Mouse (Mus musculus): ENCODE measurements around the gene Gm19668. TPM values are rescaled to one million over a fixed set of nuclear protein-coding genes. Genes with fewer than 3 reads are reported as not detected.
"Not testable (repeated sequence)": the region's sequence is repeated elsewhere in the genome, so short reads cannot be mapped to it uniquely, and the experiment has no call there.

Gene Gm19668
- polyA plus RNA-seq, 1 experiment from 2014 or later: not detected

DNA sequence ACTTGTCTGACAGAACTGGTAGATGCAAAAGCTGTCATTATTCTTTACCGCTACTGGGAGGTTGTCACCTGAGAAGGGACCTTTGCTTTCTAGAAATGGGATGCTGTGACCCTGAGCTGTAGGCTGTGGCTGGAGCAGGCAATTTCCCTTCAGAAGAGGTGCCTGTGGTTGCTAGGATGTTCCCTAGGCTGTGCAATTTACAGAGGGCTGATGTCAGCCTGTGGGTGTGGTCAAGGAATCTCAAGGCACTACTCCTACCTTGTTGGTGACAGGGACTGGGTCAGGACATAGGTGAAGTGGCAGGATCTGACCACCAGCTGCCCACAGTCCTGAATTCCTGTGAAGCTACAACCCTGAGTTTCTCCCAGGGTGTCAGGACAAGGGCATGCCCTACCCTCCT lies 29.2 kb downstream of the Gm19668 start:
- Histone ChIP-seq H3K4me1 (replicated peaks) (no peaks in the 10 kb centered on the region), H3K27ac (replicated peaks) (no peak overlapping the region), H3K36me3 (replicated peaks) (no peaks in the 10 kb centered on the region), H3K4me2 (no peak overlapping the region), H3K27me3 (no peaks in the 10 kb centered on the region), H3K9me3 (replicated peaks) (no peaks in the 10 kb centered on the region), H3K9ac (no peak overlapping the region), H3K4me3 (replicated peaks) (no peak overlapping the region)
- ATAC-seq (ENCODE audit: insufficient read depth): no peak
- WGBS (ENCODE audit: insufficient replicate concordance): 61% methylated on average over 1 of the region's 1 CpGs

DNA sequence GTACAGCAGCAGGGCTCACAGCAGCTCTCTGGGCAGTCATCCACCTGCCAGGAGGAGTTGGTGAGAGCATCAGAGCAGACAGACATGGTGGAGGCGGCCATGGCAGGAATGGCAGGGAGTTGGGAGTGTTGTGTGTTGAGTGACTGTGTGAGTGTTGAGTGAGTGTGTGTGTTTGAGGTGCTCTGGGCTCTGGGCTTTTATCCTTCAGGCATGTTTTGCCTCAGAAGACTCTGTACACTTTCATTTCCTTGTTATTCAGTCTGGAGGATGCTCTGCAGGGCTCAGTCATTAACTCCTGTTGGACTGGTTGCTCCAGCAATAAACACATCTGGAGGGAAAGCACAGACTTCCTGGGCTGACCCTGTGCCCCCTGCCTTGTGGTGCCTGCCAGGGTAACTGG lies 39.4 kb downstream of the Gm19668 start, which contains the start of gene Gm3233:
TSS of gene Gm3233 (minus strand) at position 101 of the 400 bp plus-strand sequence.
- no CpG with 5 or more reads among the region's 1 CpGs for WGBS (ENCODE audit: insufficient replicate concordance)

GRCm38 (mm10) chr10:77753448-77753847 lies 45.5 kb downstream of the Gm19668 start:
- no peaks in the 10 kb centered on the region for H3K36me3 ChIP-seq (replicated peaks)
- no peaks in the 10 kb centered on the region for H3K4me1 ChIP-seq (replicated peaks)
- no peak overlapping the region for H3K4me3 ChIP-seq (replicated peaks)
- H3K27me3 ChIP-seq: no peaks in the 10 kb centered on the region
- no peak overlapping the region for H3K27ac ChIP-seq (replicated peaks)
- H3K9me3 ChIP-seq (replicated peaks): no peaks in the 10 kb centered on the region
- no peak overlapping the region for H3K4me2 ChIP-seq
- no peak overlapping the region for H3K9ac ChIP-seq
- ATAC-seq (ENCODE audit: insufficient read depth): no peak

More for the DNA sequence above, 39.4 kb downstream of the Gm19668 start, which contains the start of gene Gm3233:
- not testable (repeated sequence) for H3K27ac ChIP-seq (replicated peaks); H3K4me2 ChIP-seq; ATAC-seq (ENCODE audit: insufficient read depth); H3K9me3 ChIP-seq (replicated peaks); H3K9ac ChIP-seq; H3K27me3 ChIP-seq; H3K4me3 ChIP-seq (replicated peaks); H3K4me1 ChIP-seq (replicated peaks); H3K36me3 ChIP-seq (replicated peaks)

- not testable (repeated sequence) for H3K27me3 ChIP-seq; H3K9me3 ChIP-seq (replicated peaks); H3K4me3 ChIP-seq (replicated peaks); ATAC-seq (ENCODE audit: insufficient read depth); H3K36me3 ChIP-seq (replicated peaks); H3K4me2 ChIP-seq; H3K27ac ChIP-seq (replicated peaks); H3K9ac ChIP-seq; H3K4me1 ChIP-seq (replicated peaks)
- WGBS (ENCODE audit: insufficient replicate concordance): 37% methylated on average over 3 of the region's 3 CpGs
Observed at GRCm38 (mm10) chr10:77752312-77752711, 46.6 kb downstream of the Gm19668 start.

DNA sequence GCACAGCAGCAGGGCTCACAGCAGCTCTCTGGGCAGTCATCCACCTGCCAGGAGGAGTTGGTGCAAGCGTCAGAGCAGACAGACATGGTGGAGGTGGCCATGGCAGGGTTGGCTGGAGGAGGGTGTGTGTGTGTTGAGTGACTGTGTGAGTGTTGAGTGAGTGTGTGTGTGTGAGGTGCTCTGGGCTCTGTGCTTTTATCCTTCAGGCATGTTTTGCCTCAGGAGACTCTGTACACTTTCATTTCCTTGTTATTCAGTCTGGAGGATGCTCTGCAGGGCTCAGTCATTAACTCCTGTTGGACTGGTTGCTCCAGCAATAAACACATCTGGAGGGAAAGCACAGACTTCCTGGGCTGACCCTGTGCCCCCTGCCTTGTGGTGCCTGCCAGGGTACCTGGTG lies 47.7 kb downstream of the Gm19668 start, which contains the start of gene Gm9736:
TSS of gene Gm9736 (minus strand) at position 101 of the 400 bp plus-strand sequence.
- not testable (repeated sequence) for H3K27me3 ChIP-seq; H3K27ac ChIP-seq (replicated peaks); H3K9ac ChIP-seq; H3K4me1 ChIP-seq (replicated peaks); H3K9me3 ChIP-seq (replicated peaks); H3K4me3 ChIP-seq (replicated peaks); H3K4me2 ChIP-seq; H3K36me3 ChIP-seq (replicated peaks); ATAC-seq (ENCODE audit: insufficient read depth)
- 55% methylated on average over 1 of the region's 1 CpGs for WGBS (ENCODE audit: insufficient replicate concordance)

DNA sequence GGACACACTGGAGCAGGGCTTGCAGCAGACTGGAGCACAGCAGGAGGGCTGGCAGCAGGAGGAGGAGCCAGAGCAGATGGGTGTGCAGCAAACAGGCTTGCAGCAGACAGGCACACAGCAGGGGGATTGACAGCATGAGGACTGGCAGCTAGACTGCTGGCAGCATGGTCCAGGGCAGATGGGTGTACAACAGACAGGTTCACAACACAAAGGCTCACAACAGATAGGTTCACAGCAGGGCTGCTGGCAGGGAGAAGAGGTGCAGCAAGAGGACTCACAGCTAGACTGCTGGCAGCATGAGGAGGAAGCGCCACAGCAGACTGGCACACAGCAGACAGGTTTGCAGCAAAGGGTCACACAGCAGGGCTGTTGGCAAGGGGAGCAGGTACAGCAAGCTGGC lies 48.2 kb downstream of the Gm19668 start:
- not testable (repeated sequence) for H3K9me3 ChIP-seq (replicated peaks); ATAC-seq (ENCODE audit: insufficient read depth); H3K36me3 ChIP-seq (replicated peaks); H3K27ac ChIP-seq (replicated peaks); H3K4me2 ChIP-seq; H3K27me3 ChIP-seq; H3K4me1 ChIP-seq (replicated peaks); H3K4me3 ChIP-seq (replicated peaks); H3K9ac ChIP-seq
- WGBS (ENCODE audit: insufficient replicate concordance): 67% methylated on average over 1 of the region's 1 CpGs

Other genes starting within 250 kb of the Gm19668 start
- gene Pttg1ip, start 217.4 kb downstream of the Gm19668 start, polyA plus RNA-seq (2015; fragmentation: Nextera tagmentation; extraction: Ambion mirVana): 79.6 and 89.2 TPM in 2 replicates
- gene Sumo3, start 193.0 kb downstream of the Gm19668 start, polyA plus RNA-seq (2015; fragmentation: Nextera tagmentation; extraction: Ambion mirVana): 91.2 and 93.4 TPM in 2 replicates
- gene Gm49325, start 192.9 kb downstream of the Gm19668 start, polyA plus RNA-seq (2015; fragmentation: Nextera tagmentation; extraction: Ambion mirVana): 0.82 TPM in 1 of 2 replicates, not detected in the other
- gene Ube2g2, start 176.9 kb downstream of the Gm19668 start, polyA plus RNA-seq (2015; fragmentation: Nextera tagmentation; extraction: Ambion mirVana): 47.0 and 58.0 TPM in 2 replicates
- 0.06 TPM in 1 of 2 replicates, not detected in the other for gene Tspear, start 112.6 kb downstream of the Gm19668 start, polyA plus RNA-seq (2015; fragmentation: Nextera tagmentation; extraction: Ambion mirVana)
- gene Gm19402, start 108.4 kb downstream of the Gm19668 start, polyA plus RNA-seq (2015; fragmentation: Nextera tagmentation; extraction: Ambion mirVana): not detected in 2 replicates
- gene Gm9508, start 101.9 kb downstream of the Gm19668 start, polyA plus RNA-seq (2015; fragmentation: Nextera tagmentation; extraction: Ambion mirVana): not detected in 2 replicates
- not detected in 2 replicates for gene Gm10272, start 92.5 kb downstream of the Gm19668 start, polyA plus RNA-seq (2015; fragmentation: Nextera tagmentation; extraction: Ambion mirVana)
- not detected in 2 replicates for gene Gm10024, start 87.7 kb downstream of the Gm19668 start, polyA plus RNA-seq (2015; fragmentation: Nextera tagmentation; extraction: Ambion mirVana)
- not detected in 2 replicates for gene Gm10142, start 83.3 kb downstream of the Gm19668 start, polyA plus RNA-seq (2015; fragmentation: Nextera tagmentation; extraction: Ambion mirVana)
- not detected in 2 replicates for gene Krtap12-1, start 78.5 kb downstream of the Gm19668 start, polyA plus RNA-seq (2015; fragmentation: Nextera tagmentation; extraction: Ambion mirVana)
- gene Gm10100, start 72.6 kb downstream of the Gm19668 start, polyA plus RNA-seq (2015; fragmentation: Nextera tagmentation; extraction: Ambion mirVana): not detected in 2 replicates
- not detected in 2 replicates for gene Gm18596, start 56.5 kb downstream of the Gm19668 start, polyA plus RNA-seq (2015; fragmentation: Nextera tagmentation; extraction: Ambion mirVana)
- gene Gm9736, start 47.8 kb downstream of the Gm19668 start, polyA plus RNA-seq (2015; fragmentation: Nextera tagmentation; extraction: Ambion mirVana): not detected in 2 replicates
- gene Gm3233, start 39.5 kb downstream of the Gm19668 start, polyA plus RNA-seq (2015; fragmentation: Nextera tagmentation; extraction: Ambion mirVana): not detected in 2 replicates
- gene Gm3238, start 27.8 kb downstream of the Gm19668 start, polyA plus RNA-seq (2015; fragmentation: Nextera tagmentation; extraction: Ambion mirVana): not detected in 2 replicates
- not detected in 2 replicates for gene Gm7138, start 22.2 kb downstream of the Gm19668 start, polyA plus RNA-seq (2015; fragmentation: Nextera tagmentation; extraction: Ambion mirVana)
- gene Gm3250, start 16.6 kb downstream of the Gm19668 start, polyA plus RNA-seq (2015; fragmentation: Nextera tagmentation; extraction: Ambion mirVana): not detected in 2 replicates
- not detected in 2 replicates for gene Gm7137, start 10.9 kb downstream of the Gm19668 start, polyA plus RNA-seq (2015; fragmentation: Nextera tagmentation; extraction: Ambion mirVana)
- gene Gm9639, start 4.1 kb downstream of the Gm19668 start, polyA plus RNA-seq (2015; fragmentation: Nextera tagmentation; extraction: Ambion mirVana): not detected in 2 replicates
- gene Gm9507, start 12.7 kb upstream of the Gm19668 start, polyA plus RNA-seq (2015; fragmentation: Nextera tagmentation; extraction: Ambion mirVana): not detected in 2 replicates
- not detected in 2 replicates for gene Gm2696, start 15.5 kb upstream of the Gm19668 start, polyA plus RNA-seq (2015; fragmentation: Nextera tagmentation; extraction: Ambion mirVana)
- gene Krtap10-4, start 28.0 kb upstream of the Gm19668 start, polyA plus RNA-seq (2015; fragmentation: Nextera tagmentation; extraction: Ambion mirVana): not detected in 2 replicates
- gene Krtap10-10, start 36.8 kb upstream of the Gm19668 start, polyA plus RNA-seq (2015; fragmentation: Nextera tagmentation; extraction: Ambion mirVana): not detected in 2 replicates
- gene Gm36176, start 47.7 kb upstream of the Gm19668 start, polyA plus RNA-seq (2015; fragmentation: Nextera tagmentation; extraction: Ambion mirVana): not detected in 2 replicates
- gene Gm10318, start 53.7 kb upstream of the Gm19668 start, polyA plus RNA-seq (2015; fragmentation: Nextera tagmentation; extraction: Ambion mirVana): not detected in 2 replicates
- gene Gm3285, start 62.8 kb upstream of the Gm19668 start, polyA plus RNA-seq (2015; fragmentation: Nextera tagmentation; extraction: Ambion mirVana): not detected in 2 replicates
- gene Lrrc3, start 103.4 kb upstream of the Gm19668 start, polyA plus RNA-seq (2015; fragmentation: Nextera tagmentation; extraction: Ambion mirVana): 13.7 and 16.3 TPM in 2 replicates
- gene Trpm2, start 171.4 kb upstream of the Gm19668 start, polyA plus RNA-seq (2015; fragmentation: Nextera tagmentation; extraction: Ambion mirVana): 2.2 and 3.2 TPM in 2 replicates
- gene 1810043G02Rik, start 179.4 kb upstream of the Gm19668 start, polyA plus RNA-seq (2015; fragmentation: Nextera tagmentation; extraction: Ambion mirVana): 4.4 and 4.7 TPM in 2 replicates
- 80.6 and 85.9 TPM in 2 replicates for gene Pfkl, start 210.9 kb upstream of the Gm19668 start, polyA plus RNA-seq (2015; fragmentation: Nextera tagmentation; extraction: Ambion mirVana)
- gene Dnmt3l, start 242.8 kb upstream of the Gm19668 start, polyA plus RNA-seq (2015; fragmentation: Nextera tagmentation; extraction: Ambion mirVana): not detected in 2 replicates
- gene Aire, start 244.5 kb upstream of the Gm19668 start, polyA plus RNA-seq (2015; fragmentation: Nextera tagmentation; extraction: Ambion mirVana): not detected in 2 replicates